Mouse (Mus musculus): ENCODE results near the gene Neurl1a.

Neurl1a gene

GRCm38 (mm10) chr19:47282050-47282454 lies 103.4 kb downstream of the Neurl1a start:
- no peak for DNase-seq (ENCODE audit: low spot score in 2 of 2)

GRCm38 (mm10) chr19:47282688-47283215 lies 104.1 kb downstream of the Neurl1a start:
- no peak for DNase-seq (ENCODE audit: low spot score in 2 of 2)

DNA sequence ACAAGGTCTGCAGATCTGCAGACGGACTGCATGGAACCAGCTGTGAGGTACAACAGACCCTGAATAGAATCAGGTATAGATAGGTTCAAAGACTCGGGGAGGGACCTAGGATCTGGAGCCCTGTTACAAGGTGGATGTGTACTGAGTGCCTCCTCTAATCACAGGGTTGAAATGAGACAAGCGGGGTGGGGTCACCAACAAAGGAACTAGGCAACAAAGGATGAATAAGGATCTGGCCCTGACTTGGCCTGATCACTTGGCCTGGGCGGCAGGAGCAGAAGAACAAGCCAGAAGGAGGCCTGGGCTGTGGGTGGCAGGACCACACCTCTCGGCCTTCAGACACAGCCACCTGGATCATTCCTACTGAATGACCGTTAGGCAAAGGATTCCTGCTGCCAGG lies 107.0 kb downstream of the Neurl1a start:
- DNase-seq (ENCODE audit: low spot score in 2 of 2) = no peak

GRCm38 (mm10) chr19:47286886-47287450 lies 108.3 kb downstream of the Neurl1a start:
- no peak for DNase-seq (ENCODE audit: low spot score in 2 of 2)

GRCm38 (mm10) chr19:47291307-47292080 lies 112.9 kb downstream of the Neurl1a start:
- DNase-seq (ENCODE audit: low spot score in 2 of 2) = peak in 1 of 2 experiments; percentile 30

DNA sequence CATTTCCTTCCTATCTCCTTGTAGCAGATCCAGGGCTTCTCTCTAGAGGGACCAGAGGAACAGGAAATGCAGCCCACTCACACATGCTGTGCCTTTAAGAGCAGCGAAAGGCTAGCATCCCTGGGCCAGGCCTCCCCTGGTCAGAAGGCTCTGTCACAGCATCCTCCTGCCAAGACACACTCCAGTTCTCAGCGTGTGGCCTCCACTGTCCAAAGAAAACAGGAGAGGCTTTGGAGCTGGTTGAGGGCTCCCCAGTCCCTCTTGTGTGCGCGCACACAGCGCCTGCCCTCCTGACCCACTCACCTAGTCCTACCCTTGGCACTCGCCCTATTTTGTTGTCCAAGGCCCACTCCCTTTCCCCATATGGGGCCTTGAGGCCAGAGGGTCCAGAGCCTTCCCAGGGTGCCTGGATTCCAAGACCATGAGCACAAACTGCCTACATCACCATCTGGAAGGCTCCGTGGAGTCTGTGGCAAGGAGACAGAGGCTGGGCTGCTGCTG lies 113.9 kb downstream of the Neurl1a start:
- DNase-seq (ENCODE audit: low spot score in 2 of 2) = peak in 1 of 2 experiments; percentile 50

DNA sequence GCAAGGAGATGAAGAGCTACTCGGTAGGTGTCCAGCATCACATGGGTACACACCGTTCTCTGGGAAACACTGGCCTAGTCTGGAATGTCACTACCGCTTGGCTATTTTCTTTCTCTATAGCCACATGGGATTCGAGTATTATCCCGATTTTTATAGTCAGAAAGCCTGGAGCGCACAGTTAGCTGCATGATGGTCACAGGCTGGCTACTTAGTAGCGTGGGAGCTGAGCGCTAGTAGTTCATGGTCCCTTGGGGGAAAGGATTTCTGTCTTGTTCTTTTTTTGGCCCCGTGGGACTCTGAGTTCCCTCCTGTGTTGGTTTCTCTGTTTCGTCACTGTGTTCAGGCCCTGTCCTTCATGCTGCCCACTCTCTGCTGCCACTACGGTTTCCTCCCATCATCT lies 119.5 kb downstream of the Neurl1a start:
- DNase-seq (ENCODE audit: low spot score in 2 of 2) = no peak

- no peak for DNase-seq (ENCODE audit: low spot score in 2 of 2)
Measured at GRCm38 (mm10) chr19:47301303-47302190, 122.9 kb downstream of the Neurl1a start.

DNA sequence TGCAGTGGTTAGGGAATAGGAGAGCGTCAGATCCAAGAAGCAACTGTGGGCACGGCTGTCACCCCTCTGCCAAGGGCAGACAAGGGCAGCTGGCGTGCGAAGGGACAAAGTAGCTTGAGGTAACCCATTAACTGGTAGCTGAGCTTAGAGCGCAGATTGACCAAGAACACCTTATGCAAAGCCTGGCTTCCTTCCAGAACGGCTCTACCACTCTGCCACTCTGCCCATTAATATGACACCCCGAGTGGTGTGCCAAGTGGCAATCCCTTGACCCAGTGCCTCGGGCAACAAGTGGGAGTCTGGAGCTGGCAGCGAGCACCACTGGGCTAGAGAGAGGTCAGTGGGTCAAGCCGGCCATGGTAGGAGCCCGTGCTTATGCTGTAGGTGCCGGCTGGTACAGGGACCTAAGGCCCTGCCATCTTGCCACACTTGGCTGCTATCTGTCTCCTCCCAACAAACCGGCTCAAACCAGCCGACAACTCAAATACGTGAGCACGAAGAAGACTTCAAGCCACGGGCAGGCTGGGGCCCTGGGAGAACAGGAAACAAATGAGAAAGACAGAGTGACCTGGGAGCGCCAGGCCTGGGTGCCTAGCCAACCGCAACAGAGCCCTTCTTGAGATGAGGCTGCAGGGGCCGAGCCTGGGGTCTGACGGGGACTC lies 123.7 kb downstream of the Neurl1a start:
- peak in 1 of 2 experiments; percentile 46 for DNase-seq (ENCODE audit: low spot score in 2 of 2)

DNA sequence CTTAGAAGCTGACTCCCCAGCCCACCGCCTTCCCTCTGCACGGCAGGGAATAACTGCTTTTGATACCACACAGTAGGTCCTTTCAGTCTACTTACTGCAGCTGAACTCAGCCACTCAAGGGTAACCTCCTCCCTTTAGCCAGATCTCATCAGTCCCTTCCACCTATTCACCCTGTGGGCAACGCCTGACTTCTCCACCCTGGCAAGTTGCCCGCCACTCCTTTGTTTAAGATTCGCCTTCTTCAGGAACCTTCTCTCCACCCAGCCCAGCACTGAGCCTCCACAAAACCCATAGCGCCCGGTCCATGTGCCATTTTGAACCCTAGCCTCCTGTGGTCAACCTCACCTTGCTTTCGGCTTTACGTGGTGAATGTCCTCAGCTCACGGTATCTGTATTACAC lies 124.5 kb downstream of the Neurl1a start:
- DNase-seq (ENCODE audit: low spot score in 2 of 2) = no peak

- no peak for DNase-seq (ENCODE audit: low spot score in 2 of 2)
Measured at GRCm38 (mm10) chr19:47304170-47304745, 125.6 kb downstream of the Neurl1a start.

DNA sequence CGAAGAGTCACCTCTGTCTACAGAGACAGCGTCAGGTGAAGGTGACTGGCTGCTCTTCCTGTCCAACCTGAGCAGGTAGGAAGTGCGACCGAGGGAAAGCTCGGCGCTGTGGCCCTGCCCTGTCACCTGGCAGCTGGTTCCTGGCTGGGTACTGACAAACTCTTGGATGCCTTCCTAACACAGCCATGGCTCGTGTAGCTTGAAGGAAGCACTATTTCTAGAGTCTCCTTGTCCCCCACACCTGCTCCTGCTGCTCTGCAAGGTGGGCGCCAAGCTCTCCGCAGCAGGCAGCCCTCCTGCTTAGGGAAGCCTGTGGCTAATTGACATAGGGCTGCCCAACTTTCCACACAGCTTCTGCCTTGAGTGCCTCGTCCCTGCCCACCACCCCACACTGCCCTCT lies 126.8 kb downstream of the Neurl1a start:
- no peak for DNase-seq (ENCODE audit: low spot score in 2 of 2)

GRCm38 (mm10) chr19:47306128-47306916 lies 127.7 kb downstream of the Neurl1a start:
- DNase-seq (ENCODE audit: low spot score in 2 of 2) = no peak

GRCm38 (mm10) chr19:47306917-47307315 lies 128.3 kb downstream of the Neurl1a start:
- no peak for DNase-seq (ENCODE audit: low spot score in 2 of 2)

All from right cerebral cortex, postnatal 10 days (tissue).